In genomic region chr9:103494346-103495020, GRCm38 (mm10) we compare ENCODE assay signal across 8 mouse cellular contexts. TPM values are rescaled to one million over a fixed set of nuclear protein-coding genes. Genes with fewer than 3 reads are reported as not detected.
DNase-seq lines count a peak whose midpoint lies in the region; ATAC-seq and TF ChIP-seq lines count a peak whose summit lies in the region.

No protein-coding gene starts in this region.

- peak; percentile 95 for TF ChIP-seq CTCF in cortical plate, adult 2 months (IDR thresholded peaks at IDR 0.05; ENCODE audit: extremely low read depth, insufficient read depth, low read length)

- H3K36me3 ChIP-seq in hindbrain, embryonic 15.5 days: no peaks in the 10 kb centered on the region

- peak; percentile 81 for DNase-seq in adipocyte (ENCODE audit: low spot score)
- DNase-seq in gastrocnemius, postnatal 10 days: peak; percentile 78
- peak; percentile 79 to 81 for DNase-seq in layer of hippocampus, postnatal 36 days
- peak; percentile 84 for DNase-seq in lung, postnatal 10 days
- DNase-seq in retina, postnatal 1 day: peak; percentile 79

- no peak overlapping the region for H3K4me2 ChIP-seq in hindbrain, embryonic 15.5 days

- no peak overlapping the region for H3K4me3 ChIP-seq in cortical plate, adult 2 months (ENCODE audit: insufficient read depth, low read length)
- H3K4me3 ChIP-seq in hindbrain, embryonic 15.5 days: no peak overlapping the region

- H3K27ac ChIP-seq in cortical plate, adult 2 months (ENCODE audit: insufficient read depth, low read length): no peak overlapping the region
- 0 out of 2 replicates have a peak overlapping the region, but pooled peaks have one; percentile 6 for H3K27ac ChIP-seq in hindbrain, embryonic 15.5 days (replicated peaks)

- H3K9ac ChIP-seq in hindbrain, embryonic 15.5 days: no peak overlapping the region

- TF ChIP-seq POLR2A in cortical plate, adult 2 months (IDR thresholded peaks at IDR 0.05; ENCODE audit: extremely low read depth, insufficient read depth, low read length): no peak

- 25% methylated on average over 7 of the region's 7 CpGs for WGBS in hindbrain, embryonic 15.5 days

- no peaks in the 10 kb centered on the region for H3K9me3 ChIP-seq in hindbrain, embryonic 15.5 days

- peaks cover 9% of the 10 kb centered on the region; the same call in 1 of the 2 replicates for H3K27me3 ChIP-seq in hindbrain, embryonic 15.5 days

- peaks cover 2% of the 10 kb centered on the region for H3K4me1 ChIP-seq in cortical plate, adult 2 months (ENCODE audit: control insufficient read depth, insufficient read depth, low read length)
- peaks cover 6% of the 10 kb centered on the region for H3K4me1 ChIP-seq in hindbrain, embryonic 15.5 days (replicated peaks)

- ATAC-seq in hindbrain, embryonic 15.5 days (ENCODE audit: low FRiP score, low read depth): peak; percentile 87
- no peak for ATAC-seq in inflammation-experienced regulatory T-cells, adult 6 months

RNA-seq across cellular contexts. Expression of gene Bfsp2, which starts 14.3 kb away (rescaled TPM):
- polyA plus RNA-seq in cortical plate, adult 2 months (2012; rRNA removed): 6.5 and 8.3 TPM in 2 replicates
- total RNA-seq in gastrocnemius, postnatal 10 days (2021): 1 to 10 TPM in 1 of 2 experiments, under 1 TPM in 1; 0.72 to 1.1 TPM
- 4.4 and 6.2 TPM in 2 replicates for polyA plus RNA-seq in hindbrain, embryonic 15.5 days (2015; fragmentation: Nextera tagmentation; extraction: Ambion mirVana)
- 1 to 10 TPM; 5.0 to 6.0 TPM for total RNA-seq in layer of hippocampus, postnatal 36 days (2021)
- under 1 TPM in 1 of 3 experiments, not detected in 2; 0.88 TPM for polyA plus RNA-seq in inflammation-experienced regulatory T-cells, adult 6 months (2017; shearing (Covaris generic))
